In the genomic region with DNA sequence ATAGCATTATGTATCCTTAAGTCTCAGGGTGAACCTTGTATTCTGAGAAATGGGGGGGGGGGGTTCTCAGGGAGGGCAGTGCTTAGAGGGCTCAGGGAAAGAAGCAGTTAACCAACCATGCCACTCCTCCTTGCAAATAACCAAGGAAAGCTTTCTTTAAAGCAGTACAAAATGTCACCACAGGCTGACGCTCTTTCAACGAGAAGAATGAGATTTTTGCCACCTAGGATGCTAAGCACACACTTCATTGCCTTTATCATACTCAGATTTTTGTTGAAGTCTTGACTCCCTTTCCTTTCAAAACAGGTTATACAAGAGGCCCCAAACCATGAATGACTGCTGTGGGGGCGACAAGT, we compare ENCODE assay signal across 8 mouse cellular contexts. TPM values are rescaled to one million over a fixed set of nuclear protein-coding genes. Genes with fewer than 3 reads are reported as not detected.
DNase-seq lines count a peak whose midpoint lies in the region; ATAC-seq and TF ChIP-seq lines count a peak whose summit lies in the region.

No protein-coding gene starts in this region.

- no peak for DNase-seq in heart, postnatal 25 days (ENCODE audit: low spot score)
- peak; percentile 81 for DNase-seq in hindbrain, postnatal 0 days (ENCODE audit: low spot score)
- DNase-seq in midbrain, postnatal 0 days (ENCODE audit: low spot score), result peak; percentile 81
- no peak for DNase-seq in right cerebral cortex, postnatal 36 days (ENCODE audit: low spot score in 2 of 2)
- no peak for DNase-seq in adrenal gland, adult 18-20 months (ENCODE audit: low spot score in 2 of 2)

- peaks cover 10% of the 10 kb centered on the region for H3K4me1 ChIP-seq in heart, embryonic 15.5 days (replicated peaks)
- peaks cover 7% of the 10 kb centered on the region; the same call in 1 of the 2 replicates for H3K4me1 ChIP-seq in brown adipose tissue, adult 24 weeks (ENCODE audit: control insufficient read depth, insufficient read depth, insufficient read length, low read length)
- H3K4me1 ChIP-seq in hindbrain, postnatal 0 days (ENCODE audit: insufficient read depth, low read length), result no peaks in the 10 kb centered on the region
- H3K4me1 ChIP-seq in midbrain, postnatal 0 days (ENCODE audit: insufficient read depth, low read length), result 0 out of 2 replicates have a peak, but pooled peaks cover 2% of the 10 kb centered on the region

- intact Hi-C loops in heart, postnatal 25 days (cut with DNase I), result loop anchor here (5.0 to 10.0 kb wide), 2 partner anchors 138 to 815 kb away; no protein-coding TSS in a partner anchor

- peak overlapping the region; percentile 63 for H3K27ac ChIP-seq in heart, embryonic 15.5 days
- H3K27ac ChIP-seq in brown adipose tissue, adult 24 weeks (replicated peaks; ENCODE audit: low read depth, low read length), result no peak overlapping the region
- peak overlapping the region; percentile 82 for H3K27ac ChIP-seq in hindbrain, postnatal 0 days
- H3K27ac ChIP-seq in midbrain, postnatal 0 days (ENCODE audit: low read depth, low read length), result peak overlapping the region; percentile 77

- H3K9ac ChIP-seq in heart, embryonic 15.5 days, result peak overlapping the region; percentile 59
- peak overlapping the region; percentile 59 for H3K9ac ChIP-seq in hindbrain, postnatal 0 days (replicated peaks; ENCODE audit: low read length)
- H3K9ac ChIP-seq in midbrain, postnatal 0 days (replicated peaks; ENCODE audit: low read length, poor library complexity, severe bottlenecking), result peak overlapping the region; percentile 70

- H3K9me3 ChIP-seq in heart, embryonic 15.5 days (replicated peaks), result no peaks in the 10 kb centered on the region
- H3K9me3 ChIP-seq in hindbrain, postnatal 0 days (ENCODE audit: low read length), result no peaks in the 10 kb centered on the region
- H3K9me3 ChIP-seq in midbrain, postnatal 0 days (ENCODE audit: low read length), result no peaks in the 10 kb centered on the region

- 3% methylated on average over 3 of the region's 3 CpGs for WGBS in heart, embryonic 15.5 days
- WGBS in hindbrain, postnatal 0 days, result 2% methylated on average over 3 of the region's 3 CpGs
- 1% methylated on average over 3 of the region's 3 CpGs for WGBS in midbrain, postnatal 0 days

- peak overlapping the region; percentile 94 for H3K4me2 ChIP-seq in heart, embryonic 15.5 days
- H3K4me2 ChIP-seq in hindbrain, postnatal 0 days (ENCODE audit: low read depth, low read length), result peak overlapping the region; percentile 94
- peak overlapping the region; percentile 72 for H3K4me2 ChIP-seq in midbrain, postnatal 0 days (ENCODE audit: low read depth, low read length, poor library complexity, severe bottlenecking)

- ATAC-seq in heart, embryonic 15.5 days (replicated peaks; ENCODE audit: insufficient number of reproducible peaks, insufficient read depth, low FRiP score, low read depth), result no peak
- ATAC-seq in hindbrain, postnatal 0 days, result no peak
- no peak for ATAC-seq in midbrain, postnatal 0 days (ENCODE audit: low FRiP score)
- ATAC-seq in cerebellum, adult (ENCODE audit: insufficient number of reproducible peaks, low FRiP score, low TSS enrichment), result no peak

- H3K36me3 ChIP-seq in heart, embryonic 15.5 days, result no peaks in the 10 kb centered on the region
- H3K36me3 ChIP-seq in hindbrain, postnatal 0 days (ENCODE audit: insufficient read depth, low read length), result no peaks in the 10 kb centered on the region
- H3K36me3 ChIP-seq in midbrain, postnatal 0 days (ENCODE audit: insufficient read depth, low read length), result no peaks in the 10 kb centered on the region

- peak overlapping the region; percentile 86 for H3K4me3 ChIP-seq in heart, embryonic 15.5 days
- peak overlapping the region; percentile 55 for H3K4me3 ChIP-seq in brown adipose tissue, adult 24 weeks (ENCODE audit: insufficient read depth, low read depth, low read length)
- peak overlapping the region; percentile 53 for H3K4me3 ChIP-seq in hindbrain, postnatal 0 days (ENCODE audit: low read length)
- H3K4me3 ChIP-seq in midbrain, postnatal 0 days (ENCODE audit: low read depth, low read length), result peak overlapping the region; percentile 74

- peak; percentile 67 for TF ChIP-seq CTCF in hindbrain, postnatal 0 days (IDR thresholded peaks at IDR 0.05; ENCODE audit: low read depth)
- TF ChIP-seq CTCF in midbrain, postnatal 0 days (IDR thresholded peaks at IDR 0.05), result peak; percentile 73

- H3K27me3 ChIP-seq in heart, embryonic 15.5 days, result no peaks in the 10 kb centered on the region
- no peaks in the 10 kb centered on the region for H3K27me3 ChIP-seq in hindbrain, postnatal 0 days (ENCODE audit: insufficient read depth, low read length)
- no peaks in the 10 kb centered on the region for H3K27me3 ChIP-seq in midbrain, postnatal 0 days (ENCODE audit: insufficient read depth, low read length)

RNA-seq across cellular contexts. Expression of gene Alcam, which starts 4.0 kb away (rescaled TPM):
- polyA plus RNA-seq in heart, embryonic 15.5 days (2015; fragmentation: Nextera tagmentation; extraction: Ambion mirVana), result 10.0 and 10.9 TPM in 2 replicates
- total RNA-seq in heart, postnatal 25 days (2021), result 1 to 10 TPM; 2.8 to 4.0 TPM
- polyA plus RNA-seq in brown adipose tissue, adult 24 weeks (2012; ENCODE audit: insufficient read depth, insufficient read length, missing spikeins), result 1.3 and 2.3 TPM in 2 replicates
- total RNA-seq in hindbrain, postnatal 0 days (2014; rRNA removed), result 106 and 115 TPM in 2 replicates
- polyA plus RNA-seq in hindbrain, postnatal 0 days (2015; fragmentation: Nextera tagmentation; extraction: Ambion mirVana), result 40.3 and 40.8 TPM in 2 replicates
- total RNA-seq in midbrain, postnatal 0 days (2014; rRNA removed), result 147 and 154 TPM in 2 replicates
- 37.5 and 40.3 TPM in 2 replicates for polyA plus RNA-seq in midbrain, postnatal 0 days (2015; fragmentation: Nextera tagmentation; extraction: Ambion mirVana)
- 10 to 100 TPM; 47.4 to 55.9 TPM for total RNA-seq in adrenal gland, adult 18-20 months (2021)

Comparison
In these comparisons a context has a peak if more than half of its experiments do, and no peak if none do; other contexts are left out.
1. DNase-seq: peak in hindbrain, postnatal 0 days (single experiment) and midbrain, postnatal 0 days (single experiment); none in heart, postnatal 25 days (single experiment), right cerebral cortex, postnatal 36 days (0 of 2) and adrenal gland, adult 18-20 months (0 of 2).
2. RNA of gene Alcam, which starts 4.0 kb away (total RNA-seq): 147 to 154 TPM in midbrain, postnatal 0 days, 106 to 115 TPM in hindbrain, postnatal 0 days and 47.4 to 55.9 TPM in adrenal gland, adult 18-20 months; 2.8 to 4.0 TPM in heart, postnatal 25 days; every median in the first group is over 4 times any median in the second.
3. Peak in every context shown above with its lines, with median percentiles within 50 percentile points of each other: H3K4me2 ChIP-seq, H3K4me3 ChIP-seq and H3K9ac ChIP-seq.